Mouse (Mus musculus) midbrain, embryonic 11.5 days (tissue): ENCODE results near the gene Cog6. TPM values are rescaled to one million over a fixed set of nuclear protein-coding genes. Genes with fewer than 3 reads are reported as not detected.

ENCODE experiments used
- ATAC-seq: fragments of 200-750 bp; cut with Nextera tagmentation; 2 replicates; pipeline ENCODE4 v1.8.0; 2017; ENCODE audit warnings: moderate TSS enrichment, moderate library complexity; ENCODE audit not compliant: low FRiP score
- DNase-seq: peaks from one replicate; pipeline ENCODE4 v3.0.0; 2015; ENCODE audit warnings: low spot score; ENCODE audit errors: missing footprints
- H3K27ac ChIP-seq: fragments of 300-500 bp; sonication (generic); 2 replicates; pipeline ENCODE4 v1.5.1; 2014; ENCODE audit warnings: low read depth, low read length
- H3K27me3 ChIP-seq: fragments of 300-500 bp; sonication (generic); 2 replicates; pipeline ENCODE4 v1.6.1; 2014; ENCODE audit warnings: mild to moderate bottlenecking, low read length, moderate library complexity, mixed read lengths; ENCODE audit not compliant: control insufficient read depth, insufficient read depth
- H3K36me3 ChIP-seq: fragments of 300-500 bp; sonication (generic); 2 replicates; pipeline ENCODE4 v1.6.1; 2014; ENCODE audit warnings: mild to moderate bottlenecking, low read length, moderate library complexity, mixed read lengths; ENCODE audit not compliant: control insufficient read depth, insufficient read depth
- H3K4me1 ChIP-seq: fragments of 300-500 bp; sonication (generic); 2 replicates; pipeline ENCODE4 v1.6.1; 2014; ENCODE audit warnings: low read length; ENCODE audit not compliant: control insufficient read depth, insufficient read depth
- H3K4me2 ChIP-seq: fragments of 300-500 bp; sonication (generic); 2 replicates; pipeline ENCODE4 v1.6.1; 2014; ENCODE audit warnings: mild to moderate bottlenecking, moderate library complexity
- H3K4me3 ChIP-seq: fragments of 300-500 bp; sonication (generic); 2 replicates; pipeline ENCODE4 v1.5.1; 2014; ENCODE audit warnings: low read depth, low read length
- H3K9ac ChIP-seq: fragments of 300-500 bp; sonication (generic); 2 replicates; pipeline ENCODE4 v1.6.1; 2014; ENCODE audit warnings: low read length
- H3K9me3 ChIP-seq: fragments of 300-500 bp; sonication (generic); 2 replicates; pipeline ENCODE4 v1.6.1; 2016; ENCODE audit warnings: low read length; ENCODE audit not compliant: control insufficient read depth
- WGBS: fragments of 180-500 bp; shearing (Covaris S2); extraction: QIAGEN DNeasy Blood & Tissue Kit; methylation state at CpG from one replicate; pipeline ENCODE4 v1.1.7; 2014; 5-methylcytosine and 5-hydroxymethylcytosine counted together
- polyA plus RNA-seq: library from polyadenylated mRNA; unstranded; fragments of >200 nt; fragmentation: Nextera tagmentation; extraction: Ambion mirVana; gene quantifications from 2 replicates; pipeline ENCODE4 v1.2.1, GENCODE M21; 2014

Gene Cog6
- polyA plus RNA-seq, 1 experiment from 2014 or later = 50.7 TPM

DNA sequence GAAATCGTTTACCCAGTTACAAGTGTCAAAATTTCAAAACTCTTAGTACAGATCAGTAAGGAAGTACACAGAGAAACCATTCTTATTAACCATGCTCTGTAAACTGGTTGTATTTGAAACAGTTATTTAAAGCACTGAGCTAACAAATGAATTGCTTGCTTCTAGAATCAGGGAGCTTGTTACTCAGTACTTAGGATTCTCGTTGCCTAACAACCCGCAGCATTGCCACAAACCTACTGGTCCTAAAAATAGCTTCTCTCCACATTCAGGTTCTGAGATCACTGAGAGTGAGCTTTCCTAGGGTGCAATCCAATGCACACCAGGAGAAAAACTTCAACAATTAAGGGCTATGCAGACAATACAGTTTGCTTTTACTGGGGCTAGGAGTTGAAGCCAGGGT lies 33.3 kb downstream of the Cog6 start:
- Histone ChIP-seq H3K9me3 (no peaks in the 10 kb centered on the region), H3K36me3 (no peaks in the 10 kb centered on the region), H3K4me3 (no peak overlapping the region), H3K9ac (no peak overlapping the region), H3K4me2 (no peak overlapping the region), H3K27ac (no peak overlapping the region), H3K4me1 (no peaks in the 10 kb centered on the region), H3K27me3 (no peaks in the 10 kb centered on the region)
- ATAC-seq = no peak
- no peak for DNase-seq
- 93% methylated on average over 3 of the region's 3 CpGs for WGBS

DNA sequence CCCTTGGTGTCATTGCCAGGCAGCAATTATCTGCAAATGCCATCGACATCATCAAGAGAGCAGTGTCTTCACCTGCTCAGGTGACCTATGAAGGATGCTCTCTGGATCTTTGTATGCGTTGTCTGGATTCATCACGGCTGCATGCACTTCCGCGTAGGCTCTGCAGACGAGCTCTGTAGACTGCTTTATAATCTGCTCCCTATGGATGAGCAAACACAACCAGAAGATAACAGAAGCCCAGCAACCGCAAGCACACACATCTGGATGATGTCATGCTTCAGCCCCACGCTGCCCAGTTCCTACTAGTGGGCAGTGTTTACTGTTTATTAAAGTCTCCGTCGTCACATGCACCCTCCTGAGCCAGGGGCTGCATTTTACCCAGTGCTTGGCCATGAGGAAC lies 34.0 kb downstream of the Cog6 start:
- no peak overlapping the region for H3K27ac ChIP-seq
- no peak overlapping the region for H3K4me3 ChIP-seq
- no peak overlapping the region for H3K4me2 ChIP-seq
- no peaks in the 10 kb centered on the region for H3K36me3 ChIP-seq
- H3K4me1 ChIP-seq = no peaks in the 10 kb centered on the region
- 90% methylated on average over 10 of the region's 10 CpGs for WGBS
- H3K27me3 ChIP-seq = no peaks in the 10 kb centered on the region
- no peak overlapping the region for H3K9ac ChIP-seq
- no peaks in the 10 kb centered on the region for H3K9me3 ChIP-seq
- no peak for DNase-seq
- ATAC-seq = no peak

DNA sequence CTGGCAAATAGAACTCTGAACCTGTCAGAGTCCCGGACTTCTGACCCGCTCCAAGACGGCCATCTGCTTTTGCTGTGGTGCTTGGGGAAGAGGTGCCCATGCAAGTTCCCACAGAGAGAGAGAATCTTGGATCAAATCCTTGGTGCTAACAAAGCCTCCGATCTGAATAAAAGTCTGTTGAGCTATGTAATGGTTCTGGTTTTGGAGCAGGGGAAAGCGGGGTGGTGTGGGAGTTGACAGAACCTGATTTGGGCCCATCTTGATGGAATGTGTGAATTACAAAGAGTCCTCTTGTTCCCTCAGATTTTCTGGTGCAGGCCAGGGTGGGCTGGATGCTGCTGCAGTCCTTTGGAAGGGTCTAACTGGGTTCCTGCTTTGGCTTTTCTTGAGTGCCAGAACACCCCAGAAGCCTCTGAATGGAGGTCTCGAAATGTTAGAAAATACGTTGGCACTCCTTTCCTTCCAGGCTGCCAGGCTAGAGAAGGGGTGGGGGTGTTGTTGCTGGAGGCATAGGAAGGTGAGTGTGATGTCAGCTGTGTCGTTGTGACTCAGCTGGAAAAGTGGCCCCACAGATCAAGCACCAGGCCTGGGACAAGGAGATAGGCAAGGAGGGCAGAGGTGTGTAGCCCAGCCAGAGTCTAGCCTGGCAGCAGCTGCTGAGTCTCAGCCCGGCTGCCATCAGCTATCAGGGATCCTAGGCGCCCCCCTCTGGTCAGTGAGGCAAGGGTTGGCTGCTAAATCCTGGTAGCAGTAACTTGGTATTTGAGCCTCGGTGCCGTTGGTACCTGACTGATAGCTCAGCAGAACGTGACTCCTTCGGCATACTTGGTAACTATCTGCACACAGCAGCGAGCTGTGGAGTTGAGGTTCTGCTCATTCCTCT lies 42.1 kb downstream of the Cog6 start:
- no peaks in the 10 kb centered on the region for H3K4me1 ChIP-seq
- no peak overlapping the region for H3K4me3 ChIP-seq
- whole genome bisulfite sequencing = 56% methylated on average over 15 of the region's 15 CpGs
- DNase-seq (peak; percentile 92), ATAC-seq (peak; percentile 48; the same call in 1 of the 2 replicates)
- H3K9me3 ChIP-seq = no peaks in the 10 kb centered on the region
- H3K27me3 ChIP-seq = no peaks in the 10 kb centered on the region
- no peaks in the 10 kb centered on the region for H3K36me3 ChIP-seq
- no peak overlapping the region for H3K9ac ChIP-seq
- no peak overlapping the region for H3K4me2 ChIP-seq
- no peak overlapping the region for H3K27ac ChIP-seq

DNA sequence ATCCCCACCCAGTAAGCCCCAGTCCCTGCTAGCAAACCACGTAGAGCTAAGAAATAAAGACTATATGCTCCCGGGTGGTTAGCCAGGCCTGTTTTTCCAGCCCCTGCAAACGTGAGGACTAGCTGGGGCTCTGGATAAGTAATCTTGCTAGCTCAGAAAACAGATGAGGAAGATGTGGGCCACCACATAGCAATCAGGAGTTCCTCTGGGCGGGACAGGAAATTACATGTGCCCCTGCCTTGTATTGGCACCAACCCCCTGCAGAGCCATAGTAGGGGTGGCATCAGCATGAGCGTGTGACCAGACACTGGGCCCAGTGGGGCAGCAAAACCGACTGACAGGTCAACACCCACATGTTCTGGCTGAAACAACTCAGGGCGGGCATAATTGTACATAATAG lies 44.1 kb downstream of the Cog6 start:
- H3K4me3 ChIP-seq = no peak overlapping the region
- no peaks in the 10 kb centered on the region for H3K9me3 ChIP-seq
- DNase-seq (no peak), ATAC-seq (no peak)
- H3K27me3 ChIP-seq = no peaks in the 10 kb centered on the region
- no peak overlapping the region for H3K9ac ChIP-seq
- WGBS = 78% methylated on average over 7 of the region's 7 CpGs
- no peak overlapping the region for H3K27ac ChIP-seq
- no peak overlapping the region for H3K4me2 ChIP-seq
- H3K4me1 ChIP-seq = no peaks in the 10 kb centered on the region
- no peaks in the 10 kb centered on the region for H3K36me3 ChIP-seq

DNA sequence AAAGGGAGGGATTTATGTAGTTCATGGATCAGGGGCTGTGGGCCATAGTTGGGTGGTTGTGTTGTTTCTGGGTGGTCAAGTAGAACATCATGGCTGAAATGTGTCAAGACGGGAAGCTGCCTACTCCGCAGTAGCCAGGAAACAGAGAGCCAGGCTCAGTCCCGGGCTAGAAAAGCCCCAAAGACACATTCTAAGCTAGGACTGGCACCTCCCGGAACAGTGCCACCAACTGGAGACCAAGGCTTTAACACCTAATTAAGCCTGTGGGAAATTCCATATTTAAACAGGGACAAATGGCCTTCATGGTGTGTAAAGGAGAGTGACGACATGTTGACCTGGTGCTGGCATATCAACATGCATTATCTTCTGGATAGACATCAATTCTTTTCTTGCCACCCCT lies 50.0 kb downstream of the Cog6 start:
- no peak overlapping the region for H3K4me3 ChIP-seq
- H3K27me3 ChIP-seq = no peaks in the 10 kb centered on the region
- H3K27ac ChIP-seq = no peak overlapping the region
- DNase-seq = no peak
- H3K4me1 ChIP-seq = no peaks in the 10 kb centered on the region
- WGBS = 88% methylated on average over 5 of the region's 5 CpGs
- no peak overlapping the region for H3K4me2 ChIP-seq
- no peak overlapping the region for H3K9ac ChIP-seq
- H3K36me3 ChIP-seq = no peaks in the 10 kb centered on the region
- no peaks in the 10 kb centered on the region for H3K9me3 ChIP-seq
- ATAC-seq = no peak

DNA sequence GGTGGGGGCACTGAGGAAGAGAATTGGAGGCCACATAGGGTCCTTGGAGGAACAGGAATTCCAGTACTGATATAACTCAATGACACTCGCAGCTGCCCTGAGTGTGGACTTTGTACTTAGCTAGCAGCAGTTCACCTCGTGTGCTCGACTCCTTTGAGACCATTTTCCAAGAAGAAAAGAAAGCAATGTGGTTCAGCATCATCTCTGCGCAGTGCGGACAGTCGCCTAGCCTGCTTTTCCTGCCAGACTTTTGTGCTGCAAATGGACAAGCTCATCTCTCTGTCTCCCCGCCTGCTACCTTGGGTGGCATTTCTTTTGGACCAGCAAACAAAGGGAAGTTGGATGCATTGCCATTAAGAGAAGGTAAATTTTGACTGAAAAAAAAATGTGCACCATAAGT lies 52.8 kb downstream of the Cog6 start:
- WGBS = 72% methylated on average over 7 of the region's 7 CpGs
- Histone ChIP-seq H3K9me3 (no peaks in the 10 kb centered on the region), H3K4me2 (no peak overlapping the region), H3K27me3 (no peaks in the 10 kb centered on the region), H3K27ac (no peak overlapping the region), H3K4me1 (no peaks in the 10 kb centered on the region), H3K4me3 (no peak overlapping the region), H3K36me3 (no peaks in the 10 kb centered on the region), H3K9ac (no peak overlapping the region)
- no peak for DNase-seq
- ATAC-seq = no peak

DNA sequence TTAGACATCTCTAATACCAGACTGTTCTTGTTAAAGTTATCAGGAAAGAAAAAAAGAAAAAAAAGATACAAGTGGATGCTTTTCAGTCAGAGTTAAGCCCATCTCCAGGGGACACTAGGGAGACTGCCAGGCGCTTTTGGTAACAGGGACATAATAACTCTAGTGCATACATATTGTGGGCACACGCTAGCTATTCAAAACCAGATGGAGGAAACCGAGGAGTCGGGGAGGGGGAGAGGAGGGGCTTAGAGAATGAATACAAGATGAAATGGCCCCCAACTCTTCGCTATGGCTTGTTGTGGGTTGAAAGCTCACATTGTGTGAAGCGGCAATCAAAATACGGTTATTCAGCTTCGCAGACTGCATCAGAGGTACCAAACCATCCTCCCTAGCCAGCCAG lies 53.6 kb downstream of the Cog6 start:
- no peaks in the 10 kb centered on the region for H3K4me1 ChIP-seq
- H3K9me3 ChIP-seq = no peaks in the 10 kb centered on the region
- H3K4me2 ChIP-seq = no peak overlapping the region
- H3K9ac ChIP-seq = no peak overlapping the region
- no peak overlapping the region for H3K4me3 ChIP-seq
- H3K27me3 ChIP-seq = no peaks in the 10 kb centered on the region
- DNase-seq = no peak
- WGBS = 74% methylated on average over 8 of the region's 8 CpGs
- H3K27ac ChIP-seq = no peak overlapping the region
- no peaks in the 10 kb centered on the region for H3K36me3 ChIP-seq
- ATAC-seq = no peak

DNA sequence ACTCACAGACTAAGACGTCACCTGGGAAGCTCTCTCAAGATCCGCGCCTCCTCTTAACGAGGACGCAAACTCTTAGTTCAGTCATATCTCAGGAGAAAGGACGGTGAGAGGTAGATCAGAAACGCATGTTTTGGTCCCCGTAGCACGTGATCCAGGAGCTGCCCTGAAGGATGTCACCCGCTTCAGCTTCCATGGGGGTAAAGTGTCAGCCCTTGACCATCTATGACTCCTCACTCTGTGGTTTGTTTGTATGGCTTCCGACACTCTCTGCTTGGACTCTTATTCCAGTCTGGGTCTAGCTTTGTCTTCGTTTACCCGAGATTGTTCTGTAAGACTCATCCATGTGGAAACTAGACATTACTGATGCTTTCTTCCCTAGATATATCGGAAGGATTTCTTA lies 54.6 kb downstream of the Cog6 start:
- DNase-seq (no peak), ATAC-seq (no peak)
- Histone ChIP-seq H3K4me3 (no peak overlapping the region), H3K27ac (no peak overlapping the region), H3K4me1 (no peaks in the 10 kb centered on the region), H3K27me3 (no peaks in the 10 kb centered on the region), H3K9ac (no peak overlapping the region), H3K36me3 (no peaks in the 10 kb centered on the region), H3K9me3 (no peaks in the 10 kb centered on the region), H3K4me2 (no peak overlapping the region)
- 93% methylated on average over 14 of the region's 14 CpGs for WGBS

DNA sequence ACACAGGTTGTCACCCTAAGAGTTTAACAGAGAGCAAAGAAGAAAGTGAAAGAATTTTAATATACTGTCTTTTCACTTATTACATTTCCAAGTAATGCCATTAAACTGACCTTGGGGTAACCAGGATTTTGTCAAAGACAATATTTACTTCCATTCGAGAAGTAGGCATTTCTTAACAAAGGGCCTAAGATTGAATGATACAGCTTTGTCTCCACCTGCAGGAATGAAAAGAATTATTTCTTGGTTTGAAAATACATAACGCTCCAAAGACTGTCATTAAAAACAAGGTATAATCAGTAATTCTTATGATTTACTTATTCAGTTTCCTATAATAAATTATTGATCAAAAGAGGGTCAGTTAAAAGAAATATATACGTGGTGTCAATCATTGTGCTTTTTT lies 55.4 kb downstream of the Cog6 start:
- H3K27me3 ChIP-seq = no peaks in the 10 kb centered on the region
- no peaks in the 10 kb centered on the region for H3K36me3 ChIP-seq
- no peak overlapping the region for H3K9ac ChIP-seq
- no peaks in the 10 kb centered on the region for H3K9me3 ChIP-seq
- H3K4me3 ChIP-seq = no peak overlapping the region
- DNase-seq (no peak), ATAC-seq (no peak)
- WGBS = 90% methylated on average over 3 of the region's 3 CpGs
- H3K4me1 ChIP-seq = no peaks in the 10 kb centered on the region
- H3K27ac ChIP-seq = no peak overlapping the region
- H3K4me2 ChIP-seq = no peak overlapping the region
